Mouse (Mus musculus): ENCODE results near the gene Ddah2. TPM values are rescaled to one million over a fixed set of nuclear protein-coding genes. Genes with fewer than 3 reads are reported as not detected.
A peak's percentile ranks its signal among the peaks of the same experiment; 100 is the strongest.

Ddah2 gene
- total RNA-seq, 2 experiments from 2014 or later = 13.7 to 15.8 TPM

DNA sequence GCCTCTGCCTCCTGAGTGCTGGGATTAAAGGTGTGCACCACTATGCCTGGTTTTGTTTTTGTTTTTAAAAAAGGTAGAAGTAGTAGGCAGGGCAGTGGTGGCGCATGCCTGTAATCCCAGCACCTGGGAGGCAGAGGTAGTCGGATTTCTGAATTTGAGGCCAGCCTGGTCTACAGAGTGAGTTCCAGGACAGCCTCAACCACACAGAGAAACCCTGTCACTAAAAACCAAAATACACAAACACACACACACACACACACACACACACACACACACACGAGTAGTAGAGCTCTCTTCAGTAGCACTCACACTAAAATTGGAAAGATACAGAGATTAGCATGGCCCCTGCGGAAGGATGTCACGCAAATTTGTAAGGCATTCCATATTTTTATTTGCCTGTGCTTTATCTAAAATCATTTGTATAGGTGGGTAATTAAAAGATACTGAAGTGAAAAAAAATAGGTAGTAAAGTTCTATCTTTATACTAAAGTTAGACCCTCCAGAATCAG, 9.8 kb upstream of the Ddah2 start:
- Histone ChIP-seq H3K4me3 (no peak overlapping the region), H3K27ac (no peak overlapping the region)
- TF ChIP-seq CTCF (conservative IDR thresholded peaks at IDR 0.05) = no peak
- DNase-seq (ENCODE audit: low spot score in 2 of 2) = no peak

DNA sequence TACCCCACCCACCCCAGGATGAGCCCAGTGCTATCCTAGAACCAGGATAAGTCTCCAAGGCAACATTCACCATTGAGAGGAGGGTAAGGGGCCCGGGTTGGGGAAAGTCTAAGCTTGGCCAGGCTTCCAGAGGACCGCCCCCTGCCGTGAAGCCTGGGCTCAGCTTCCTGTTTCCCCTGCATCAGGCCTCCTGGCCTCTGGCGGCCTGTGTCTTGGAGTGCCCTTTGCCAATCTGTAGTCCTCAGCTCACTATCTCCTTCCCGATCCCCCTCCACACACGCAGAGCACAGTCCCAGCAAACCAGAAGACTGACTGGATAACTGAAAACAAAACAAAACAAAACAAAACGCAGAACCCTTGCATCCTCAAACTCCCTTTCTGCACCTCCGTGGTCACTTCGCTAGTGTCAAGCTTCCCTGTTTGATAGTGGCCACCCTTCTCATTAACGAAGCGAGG, 9.2 kb upstream of the Ddah2 start, which contains the start of gene Clic1:
Gene Clic1 (plus strand): TSS at position 406 of the 456 bp plus-strand sequence.
- no peak for DNase-seq (ENCODE audit: low spot score in 2 of 2)
- peak within 1 kb of the TSS; percentile 87 for H3K27ac ChIP-seq
- peak within 1 kb of the TSS; percentile 53 for H3K4me3 ChIP-seq
- TF ChIP-seq CTCF (conservative IDR thresholded peaks at IDR 0.05) = peak; percentile 33

DNA sequence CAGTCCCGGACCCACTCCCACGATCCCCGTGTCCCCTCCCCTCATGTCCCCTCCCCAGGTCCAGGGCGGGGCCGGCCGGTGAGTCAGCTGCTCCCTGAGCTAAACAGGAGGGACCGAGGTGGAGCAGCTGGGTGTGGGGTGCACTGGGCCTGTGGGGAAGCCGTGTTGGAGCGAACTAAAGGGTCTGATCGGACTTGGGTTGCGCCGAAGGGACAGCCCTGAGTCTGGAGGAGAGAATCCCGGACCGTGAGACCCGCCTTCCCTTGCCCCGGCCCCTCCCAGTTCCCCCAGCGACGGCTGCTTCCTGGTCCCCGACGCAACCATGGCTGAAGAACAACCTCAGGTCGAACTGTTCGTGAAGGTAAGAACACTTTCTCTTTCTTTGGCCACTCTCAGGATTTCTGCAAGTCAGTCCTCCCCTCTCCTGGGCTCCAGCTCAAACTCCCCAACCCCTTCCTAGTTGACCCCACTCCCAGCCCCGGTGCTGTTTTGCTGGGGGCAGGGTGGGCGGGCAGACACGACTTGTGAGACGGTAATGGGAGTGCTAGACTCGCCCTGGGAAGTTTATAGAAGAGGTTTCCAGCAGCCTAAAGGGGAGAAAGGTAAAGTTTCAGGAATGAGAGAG, 8.6 kb upstream of the Ddah2 start:
- Histone ChIP-seq H3K27ac (peak overlapping the region; percentile 87), H3K4me3 (peak overlapping the region; percentile 53)
- no peak for TF ChIP-seq CTCF (conservative IDR thresholded peaks at IDR 0.05)
- DNase-seq (ENCODE audit: low spot score in 2 of 2) = no peak

DNA sequence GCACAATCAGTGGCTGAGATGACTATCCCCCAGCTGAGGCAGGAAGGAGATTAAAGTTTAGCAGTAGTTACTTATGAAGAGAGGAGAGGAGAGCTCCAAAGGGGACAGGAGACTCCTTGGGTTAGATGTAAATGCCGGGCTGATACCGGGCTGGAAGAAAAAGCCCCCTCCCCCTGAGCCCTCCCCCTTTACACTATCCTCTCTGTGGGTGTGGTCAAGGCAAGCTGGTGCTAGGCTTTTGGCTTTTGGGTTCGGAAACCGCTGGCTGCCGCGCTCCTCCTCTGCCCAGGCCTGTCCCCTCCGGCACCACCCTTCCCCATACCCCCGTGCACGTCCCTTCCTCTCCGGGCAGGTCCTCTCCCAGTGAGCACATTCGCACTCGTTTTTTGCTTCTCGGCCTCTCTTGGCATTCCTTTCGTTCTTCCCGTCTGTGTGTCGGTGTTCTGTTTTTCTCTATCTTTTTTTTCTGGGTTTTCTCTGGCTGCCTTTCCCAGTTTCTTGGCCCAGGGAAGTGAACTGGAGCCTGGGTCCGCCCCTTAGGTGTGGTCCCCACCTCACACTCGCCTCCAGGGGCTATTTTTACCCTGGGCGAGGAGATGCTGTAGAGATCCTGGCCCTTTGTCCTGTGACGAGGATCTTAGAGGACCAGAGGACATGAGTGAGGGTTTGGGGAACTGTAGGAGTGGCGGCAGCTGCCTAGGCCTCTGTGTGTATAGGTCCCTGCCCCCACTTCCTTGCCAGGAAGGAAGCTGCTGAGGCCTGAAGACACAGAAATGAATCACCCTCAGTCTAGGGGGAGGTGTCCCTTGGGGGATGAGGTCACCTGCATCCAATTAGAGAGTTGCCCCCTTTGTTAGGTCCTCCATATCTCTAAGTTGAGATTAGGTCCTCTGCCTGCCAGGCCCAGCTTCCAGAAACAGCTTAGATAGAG, 7.4 kb upstream of the Ddah2 start:
- Histone ChIP-seq H3K27ac (peak overlapping the region; percentile 82), H3K4me3 (peak overlapping the region; percentile 43)
- no peak for TF ChIP-seq CTCF (conservative IDR thresholded peaks at IDR 0.05)
- no peak for DNase-seq (ENCODE audit: low spot score in 2 of 2)

DNA sequence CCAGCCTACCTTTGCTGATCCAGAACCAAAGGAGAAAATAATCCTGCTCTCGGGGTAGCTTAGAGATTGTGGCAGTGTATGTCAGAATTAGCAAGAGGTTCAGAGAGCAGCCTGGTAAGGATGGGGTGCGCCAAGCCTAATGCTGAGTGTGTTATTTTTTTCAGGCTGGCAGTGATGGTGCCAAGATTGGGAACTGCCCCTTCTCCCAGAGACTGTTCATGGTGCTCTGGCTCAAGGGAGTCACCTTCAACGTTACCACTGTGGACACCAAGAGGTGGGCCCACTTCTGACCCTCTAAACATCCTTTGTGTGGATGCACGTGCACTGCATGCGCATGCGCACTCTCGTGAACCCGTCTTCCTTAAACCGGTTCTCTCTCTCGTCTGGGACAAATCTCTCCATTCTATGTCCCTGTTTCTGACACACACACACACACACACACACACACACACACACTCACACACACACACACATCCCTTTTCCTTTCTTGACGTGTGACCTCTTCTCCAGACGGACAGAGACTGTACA, 6.5 kb upstream of the Ddah2 start:
- peak overlapping the region; percentile 82; the same call in 1 of the 2 replicates for H3K27ac ChIP-seq
- no peak for TF ChIP-seq CTCF (conservative IDR thresholded peaks at IDR 0.05)
- no peak for DNase-seq (ENCODE audit: low spot score in 2 of 2)
- H3K4me3 ChIP-seq = no peak overlapping the region

DNA sequence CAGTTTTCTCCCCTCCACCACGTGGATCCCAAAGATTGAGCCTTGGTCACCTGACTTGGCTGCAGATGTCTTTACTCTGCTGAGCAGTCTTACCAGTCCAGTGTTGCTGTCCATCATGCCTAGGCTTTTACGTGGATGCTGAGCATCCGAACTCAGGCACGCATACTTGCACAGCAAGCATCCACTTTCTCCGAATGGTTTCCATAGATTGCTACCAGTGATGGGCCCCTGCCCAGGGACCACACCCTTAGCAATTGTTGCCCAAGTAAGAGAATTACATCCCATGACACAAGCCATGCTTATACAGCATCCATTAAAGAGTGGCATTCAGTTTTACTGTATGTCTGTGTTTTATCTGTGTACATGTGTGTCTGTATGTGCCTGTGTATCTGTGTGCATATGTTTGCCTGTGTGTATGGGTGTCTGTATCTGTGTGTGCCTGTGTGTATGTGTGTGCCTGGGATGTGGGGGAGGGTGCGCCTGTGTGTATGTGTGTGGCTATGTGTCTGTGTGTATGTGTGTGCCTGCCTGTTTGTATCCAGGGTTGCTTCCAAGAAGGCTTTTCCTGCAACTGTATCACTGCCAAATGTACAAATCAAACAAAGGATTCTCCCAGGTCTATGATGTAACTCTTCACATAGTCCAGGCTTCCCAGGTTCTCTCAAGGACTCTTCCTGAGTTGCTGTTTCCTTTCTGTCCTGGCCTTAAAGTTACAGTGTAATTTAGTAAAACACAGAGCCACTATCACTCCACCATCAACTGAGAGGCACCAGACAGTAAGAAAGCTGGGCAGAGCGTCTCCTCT, 2.9 kb upstream of the Ddah2 start:
- no peak for DNase-seq (ENCODE audit: low spot score in 2 of 2)
- no peak overlapping the region for H3K27ac ChIP-seq
- H3K4me3 ChIP-seq = no peak overlapping the region
- no peak for TF ChIP-seq CTCF (conservative IDR thresholded peaks at IDR 0.05)

DNA sequence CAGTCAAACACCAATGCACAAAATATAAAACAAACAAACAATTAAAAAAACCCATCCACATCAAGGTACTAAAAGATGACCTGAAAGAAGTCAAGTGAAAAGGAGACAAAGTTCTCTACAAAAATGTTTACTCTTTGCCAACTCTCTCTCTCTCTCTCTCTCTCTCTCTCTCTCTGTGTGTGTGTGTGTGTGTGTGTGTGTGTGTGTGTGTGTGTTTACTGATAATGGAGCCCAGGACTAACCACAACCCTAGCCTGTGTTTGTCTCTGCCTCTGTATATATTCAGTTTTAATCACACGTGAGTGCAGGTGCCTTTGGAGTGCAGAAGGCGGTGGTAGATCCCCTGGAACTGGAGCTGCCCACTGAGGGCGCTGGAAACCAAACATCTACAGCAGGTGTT, 1.7 kb upstream of the Ddah2 start:
- Histone ChIP-seq H3K4me3 (no peak overlapping the region), H3K27ac (no peak overlapping the region)
- no peak for TF ChIP-seq CTCF (conservative IDR thresholded peaks at IDR 0.05)
- DNase-seq (ENCODE audit: low spot score in 2 of 2) = no peak

DNA sequence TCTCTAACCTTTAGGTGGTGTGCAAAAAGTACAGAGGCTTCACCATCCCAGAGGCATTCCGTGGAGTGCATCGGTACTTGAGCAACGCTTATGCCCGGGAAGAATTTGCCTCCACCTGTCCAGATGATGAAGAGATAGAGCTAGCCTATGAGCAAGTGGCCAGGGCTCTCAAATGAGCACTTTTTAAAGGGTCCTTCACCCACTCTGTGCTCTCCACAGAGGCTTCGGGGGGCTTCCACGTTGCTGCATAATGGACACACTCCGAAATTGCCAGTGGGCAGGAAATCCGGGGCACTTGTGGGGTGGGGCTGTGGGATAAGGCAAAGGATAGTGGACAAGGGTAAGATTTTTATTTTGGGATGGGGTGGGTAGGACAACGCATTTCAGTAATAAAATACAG, 519 bp upstream of the Ddah2 start:
- DNase-seq (ENCODE audit: low spot score in 2 of 2) = no peak
- no peak for TF ChIP-seq CTCF (conservative IDR thresholded peaks at IDR 0.05)
- H3K4me3 ChIP-seq = no peak overlapping the region
- H3K27ac ChIP-seq = no peak overlapping the region

DNA sequence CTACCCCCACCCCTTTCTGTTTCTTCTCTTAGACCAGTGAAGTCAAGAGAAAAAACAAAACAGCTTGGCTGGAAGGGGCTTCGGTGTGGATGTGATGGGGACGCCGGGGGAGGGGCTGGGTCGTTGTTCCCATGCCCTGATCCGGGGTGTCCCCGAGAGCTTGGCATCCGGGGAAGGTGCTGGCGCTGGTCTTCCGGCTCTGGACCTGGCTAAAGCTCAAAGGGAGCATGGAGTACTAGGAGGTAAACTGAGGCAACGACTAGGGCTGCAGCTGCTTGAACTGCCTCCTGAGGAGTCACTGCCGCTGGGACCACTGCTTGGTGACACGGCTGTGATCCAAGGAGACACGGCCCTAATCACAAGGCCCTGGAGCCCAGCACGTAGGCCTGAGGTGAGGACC, 1.2 kb downstream of the Ddah2 start:
- peak overlapping the region; percentile 62 for H3K4me3 ChIP-seq
- DNase-seq (ENCODE audit: low spot score in 2 of 2) = no peak
- H3K27ac ChIP-seq = no peak overlapping the region
- no peak for TF ChIP-seq CTCF (conservative IDR thresholded peaks at IDR 0.05)

DNA sequence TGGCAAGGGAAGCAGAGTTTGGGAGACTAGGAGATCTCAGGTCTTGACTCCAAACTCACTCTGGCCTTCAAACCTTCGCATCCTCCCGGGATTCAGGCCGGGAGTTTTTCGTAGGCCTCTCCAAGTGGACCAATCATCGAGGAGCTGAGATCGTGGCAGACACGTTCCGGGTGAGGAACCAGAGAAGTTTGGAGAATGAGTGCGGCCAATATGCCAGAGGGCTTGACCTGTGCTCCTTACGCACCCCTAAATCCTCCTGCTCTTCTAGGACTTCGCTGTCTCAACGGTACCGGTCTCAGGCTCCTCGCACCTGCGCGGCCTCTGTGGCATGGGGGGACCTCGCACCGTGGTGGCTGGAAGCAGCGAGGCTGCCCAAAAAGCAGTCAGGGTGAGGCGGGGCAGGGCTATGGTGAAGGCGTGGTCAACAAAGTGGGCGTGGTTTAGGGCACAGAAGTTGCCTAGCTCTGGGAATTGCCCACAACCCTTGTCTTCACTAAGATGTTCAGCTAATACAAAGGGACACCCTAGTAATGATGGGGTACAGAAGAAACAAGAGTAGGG, 2.0 kb downstream of the Ddah2 start:
- Histone ChIP-seq H3K4me3 (no peak overlapping the region), H3K27ac (no peak overlapping the region)
- no peak for TF ChIP-seq CTCF (conservative IDR thresholded peaks at IDR 0.05)
- DNase-seq (ENCODE audit: low spot score in 2 of 2) = no peak

DNA sequence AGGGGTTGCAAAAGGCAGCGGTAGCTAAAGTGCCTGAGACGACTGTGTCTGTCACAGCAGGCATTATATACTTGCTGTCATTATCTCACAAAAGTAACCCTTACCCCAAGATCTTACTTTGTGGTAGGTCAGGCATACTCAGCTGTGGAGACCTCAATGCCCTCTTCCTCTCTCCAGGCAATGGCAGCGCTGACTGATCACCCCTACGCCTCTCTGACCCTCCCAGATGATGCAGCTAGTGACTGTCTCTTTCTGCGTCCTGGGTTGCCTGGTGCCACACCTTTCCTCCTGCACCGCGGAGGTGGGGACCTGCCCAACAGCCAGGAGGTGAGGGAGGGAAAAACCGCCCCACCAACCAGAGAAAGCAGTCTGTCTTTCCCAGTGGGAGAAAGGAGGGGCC, 2.5 kb downstream of the Ddah2 start:
- Histone ChIP-seq H3K27ac (no peak overlapping the region), H3K4me3 (no peak overlapping the region)
- DNase-seq (ENCODE audit: low spot score in 2 of 2) = no peak
- TF ChIP-seq CTCF (conservative IDR thresholded peaks at IDR 0.05) = no peak

DNA sequence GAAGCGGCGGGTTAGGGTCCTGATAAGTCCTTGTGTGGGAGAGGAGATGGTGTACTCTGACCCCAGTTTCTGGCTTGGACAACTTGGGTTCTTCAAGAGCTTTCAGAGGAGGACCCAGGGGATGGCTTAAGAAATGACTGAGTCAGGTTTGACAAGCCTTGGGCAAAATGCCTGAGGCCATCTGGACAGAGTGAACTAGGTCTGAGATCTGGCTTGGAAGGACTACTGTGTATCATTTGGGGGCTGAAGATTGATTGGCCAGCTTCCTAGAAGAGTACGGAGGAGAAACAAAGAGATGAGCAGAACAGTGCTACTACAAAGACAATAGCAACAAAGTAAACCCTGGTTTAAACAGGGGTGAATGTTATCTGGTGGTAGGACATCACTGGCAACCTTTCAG, 4.6 kb downstream of the Ddah2 start:
- Histone ChIP-seq H3K27ac (no peak overlapping the region), H3K4me3 (no peak overlapping the region)
- no peak for TF ChIP-seq CTCF (conservative IDR thresholded peaks at IDR 0.05)
- no peak for DNase-seq (ENCODE audit: low spot score in 2 of 2)
